Mouse (Mus musculus) myocyte (in vitro differentiated cells): ENCODE data around the gene Ipo9. TPM values are rescaled to one million over a fixed set of nuclear protein-coding genes. Genes with fewer than 3 reads are reported as not detected.

ENCODE experiments used
- H3K27me3 ChIP-seq: one replicate; pipeline ENCODE4 v1.6.1; 2011; ENCODE audit not compliant: control insufficient read depth, insufficient read depth, insufficient read length
- H3K36me3 ChIP-seq: one replicate; pipeline ENCODE4 v1.6.1; 2011; ENCODE audit not compliant: control insufficient read depth, insufficient read depth
- H3K4me2 ChIP-seq: one replicate; pipeline ENCODE4 v1.6.1; 2011; ENCODE audit warnings: low read depth, control low read depth
- H3K4me3 ChIP-seq: one replicate; pipeline ENCODE4 v1.5.1; 2011; ENCODE audit warnings: mild to moderate bottlenecking, control low read depth, moderate library complexity
- H3K79me2 ChIP-seq: one replicate; pipeline ENCODE4 v1.6.1; 2011; ENCODE audit not compliant: control insufficient read depth, insufficient read depth
- H3ac ChIP-seq: one replicate; pipeline ENCODE4 v1.6.1; 2011; ENCODE audit not compliant: control insufficient read depth, insufficient read length
- CEBPB ChIP-seq: IDR thresholded peaks from 2 replicates; pipeline ENCODE4 v1.6.1; 2011; ENCODE audit warnings: mild to moderate bottlenecking, moderate library complexity; ENCODE audit not compliant: poor library complexity, insufficient read depth, severe bottlenecking
- E2F4 ChIP-seq: IDR thresholded peaks from one replicate; pipeline ENCODE4 v1.6.1; 2011; ENCODE audit warnings: mild to moderate bottlenecking, control low read depth, moderate library complexity; ENCODE audit not compliant: insufficient read depth
- MAX ChIP-seq: IDR thresholded peaks from one replicate; pipeline ENCODE4 v1.6.1; 2011; ENCODE audit warnings: low read depth, mild to moderate bottlenecking, control low read depth
- MYOD1 ChIP-seq, 3 experiments: IDR thresholded peaks; one replicate each; pipeline ENCODE4 v1.6.1; 2011; ENCODE audit warnings: control low read depth in 2 of 3, low read depth in 2 of 3, mild to moderate bottlenecking in 2 of 3, moderate library complexity in 1 of 3; ENCODE audit not compliant: insufficient read length in 2 of 3, control insufficient read depth in 1 of 3
- MYOG ChIP-seq, 3 experiments: IDR thresholded peaks; one replicate each; pipeline ENCODE4 v1.6.1; 2011; ENCODE audit warnings: control low read depth in 2 of 3, low read depth in 2 of 3, mild to moderate bottlenecking in 2 of 3; ENCODE audit not compliant: insufficient read length in 2 of 3, control insufficient read depth in 1 of 3, insufficient read depth in 1 of 3
- POLR2A ChIP-seq: IDR thresholded peaks from one replicate; pipeline ENCODE4 v1.6.1; 2011; ENCODE audit warnings: low read depth, mild to moderate bottlenecking, control low read depth, moderate library complexity; ENCODE audit not compliant: insufficient read length
- POLR2AphosphoS2 ChIP-seq: IDR thresholded peaks from one replicate; pipeline ENCODE4 v1.6.1; 2011; ENCODE audit warnings: low read depth, control low read depth; ENCODE audit not compliant: insufficient read length
- REST ChIP-seq: IDR thresholded peaks from one replicate; pipeline ENCODE4 v1.6.1; 2011; ENCODE audit warnings: mild to moderate bottlenecking, control low read depth, moderate library complexity; ENCODE audit not compliant: insufficient read depth, insufficient read length
- SRF ChIP-seq: IDR thresholded peaks from one replicate; pipeline ENCODE4 v1.6.1; 2011; ENCODE audit warnings: low read depth; ENCODE audit not compliant: control insufficient read depth, insufficient read length
- TCF12 ChIP-seq: IDR thresholded peaks from one replicate; pipeline ENCODE4 v1.6.1; 2011; ENCODE audit warnings: mild to moderate bottlenecking, control low read depth; ENCODE audit not compliant: poor library complexity, insufficient read depth, severe bottlenecking
- TCF3 ChIP-seq: IDR thresholded peaks from one replicate; pipeline ENCODE4 v1.6.1; 2011; ENCODE audit warnings: low read depth, control low read depth; ENCODE audit not compliant: insufficient read length
- USF1 ChIP-seq: IDR thresholded peaks from one replicate; pipeline ENCODE4 v1.6.1; 2011; ENCODE audit warnings: low read depth, mild to moderate bottlenecking, control low read depth, moderate library complexity
- polyA plus RNA-seq: library from polyadenylated mRNA; unstranded; fragments of >200 nt; fragmentation: generic; extraction: Trizol; gene quantifications from one replicate; pipeline ENCODE4 v1.2.1, GENCODE M21; 2012; ENCODE audit warnings: missing spikeins

Ipo9 gene
- polyA plus RNA-seq, 1 experiment = 55.5 TPM

DNA sequence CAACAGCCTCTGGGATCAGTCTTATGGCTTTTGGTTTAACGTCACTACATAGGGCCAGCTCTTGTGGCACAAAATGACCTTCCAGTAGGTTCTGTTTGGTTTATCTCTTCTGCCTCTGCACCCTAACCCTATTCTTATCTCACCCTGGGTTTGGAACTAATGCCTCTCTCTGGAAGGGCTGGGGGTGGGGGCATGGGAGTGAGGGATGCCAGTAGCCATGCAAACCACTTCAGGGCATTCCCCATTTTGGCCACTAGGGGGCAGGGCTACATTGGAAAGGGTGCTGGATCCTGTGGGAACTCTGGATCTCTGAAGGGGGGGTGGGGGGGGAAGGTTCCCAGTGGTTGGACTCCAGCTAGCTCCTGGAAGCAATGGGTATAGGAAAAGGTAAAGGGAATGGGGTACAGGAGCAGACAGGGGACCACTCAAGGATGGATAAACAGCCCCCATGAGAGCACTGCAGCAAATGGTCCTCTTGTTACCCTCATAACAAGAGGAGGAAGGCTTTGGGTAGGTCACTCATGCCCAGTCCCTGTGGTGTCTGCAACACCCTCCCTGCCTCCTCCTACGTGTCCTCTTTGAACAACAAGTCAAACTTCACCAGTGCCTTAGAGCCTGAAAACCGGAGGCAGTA, 30.9 kb upstream of the Ipo9 start:
- no peaks in the 10 kb centered on the region for H3K79me2 ChIP-seq
- H3K4me3 ChIP-seq = no peak overlapping the region
- H3ac ChIP-seq = no peak overlapping the region
- H3K27me3 ChIP-seq = no peaks in the 10 kb centered on the region
- peaks cover 45% of the 10 kb centered on the region for H3K36me3 ChIP-seq
- no peak overlapping the region for H3K4me2 ChIP-seq
- TF ChIP-seq TCF12 (no peak), TCF3 (no peak), USF1 (no peak), MYOG (IDR thresholded peaks at IDR 0.05; ENCODE audit: control insufficient read depth in 1 of 3, insufficient read depth in 1 of 3, insufficient read length in 2 of 3, low read depth in 2 of 3) (no peak), POLR2AphosphoS2 (no peak), MAX (no peak), POLR2A (no peak), MYOD1 (IDR thresholded peaks at IDR 0.05; ENCODE audit: control insufficient read depth in 1 of 3, insufficient read length in 2 of 3, low read depth in 2 of 3) (no peak), CEBPB (no peak), REST (no peak), SRF (no peak), E2F4 (no peak)

DNA sequence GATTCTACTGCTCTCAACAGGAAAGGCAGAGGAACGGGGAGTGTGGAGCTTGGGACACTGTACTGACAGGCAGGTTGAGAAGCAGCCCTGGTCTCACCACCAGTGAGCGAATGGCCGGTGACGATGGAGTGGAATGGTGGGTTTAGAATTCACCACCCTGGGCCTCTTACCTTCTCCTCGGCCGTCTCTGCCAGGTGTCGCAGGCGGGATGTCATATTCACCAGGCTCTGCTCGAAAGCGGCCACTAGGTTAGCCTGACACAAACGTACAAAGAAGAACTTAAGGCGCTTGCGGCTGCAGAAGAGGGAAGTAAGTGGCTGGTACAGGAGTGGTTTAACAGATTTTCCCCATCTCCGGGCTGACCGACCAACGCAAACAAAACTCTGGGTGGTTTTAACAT, 30.2 kb upstream of the Ipo9 start:
- Histone ChIP-seq H3K79me2 (no peaks in the 10 kb centered on the region), H3K4me2 (no peak overlapping the region)
- TF ChIP-seq E2F4 (no peak), MYOD1 (IDR thresholded peaks at IDR 0.05; ENCODE audit: control insufficient read depth in 1 of 3, insufficient read length in 2 of 3, low read depth in 2 of 3) (no peak), SRF (no peak), USF1 (no peak), TCF3 (no peak), POLR2A (no peak), MYOG (IDR thresholded peaks at IDR 0.05; ENCODE audit: control insufficient read depth in 1 of 3, insufficient read depth in 1 of 3, insufficient read length in 2 of 3, low read depth in 2 of 3) (no peak), REST (no peak), POLR2AphosphoS2 (no peak), MAX (no peak), CEBPB (no peak), TCF12 (no peak)

DNA sequence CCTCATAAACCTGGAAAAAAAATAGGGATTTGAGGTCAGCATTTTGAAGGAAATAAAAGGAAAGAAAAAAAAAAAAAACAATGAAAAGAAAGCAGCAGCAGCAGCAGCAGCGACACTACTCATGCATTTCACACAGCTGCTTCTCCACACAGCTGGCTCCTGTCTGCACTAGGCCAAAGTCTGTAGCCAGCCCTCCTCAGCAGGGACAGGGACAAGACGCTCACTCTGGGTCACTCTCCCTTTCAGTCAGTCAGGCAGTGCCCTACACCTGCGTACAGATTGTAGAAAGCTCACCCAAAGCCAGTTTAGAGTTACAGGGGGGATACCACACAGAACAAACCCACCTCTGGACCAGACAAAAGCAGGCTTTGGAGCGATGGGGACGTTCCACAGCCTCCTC, 27.6 kb upstream of the Ipo9 start:
- no peaks in the 10 kb centered on the region for H3K27me3 ChIP-seq
- H3K79me2 ChIP-seq = no peaks in the 10 kb centered on the region
- no peak overlapping the region for H3K4me3 ChIP-seq
- H3K4me2 ChIP-seq = no peak overlapping the region
- TF ChIP-seq TCF3 (no peak), SRF (no peak), E2F4 (no peak), POLR2AphosphoS2 (no peak), CEBPB (no peak), TCF12 (no peak), MYOG (IDR thresholded peaks at IDR 0.05; ENCODE audit: control insufficient read depth in 1 of 3, insufficient read depth in 1 of 3, insufficient read length in 2 of 3, low read depth in 2 of 3) (no peak), USF1 (no peak), REST (no peak), MAX (no peak), MYOD1 (IDR thresholded peaks at IDR 0.05; ENCODE audit: control insufficient read depth in 1 of 3, insufficient read length in 2 of 3, low read depth in 2 of 3) (no peak), POLR2A (no peak)
- H3K36me3 ChIP-seq = peaks cover 32% of the 10 kb centered on the region
- no peak overlapping the region for H3ac ChIP-seq

More for the DNA sequence above, 30.2 kb upstream of the Ipo9 start:
- H3K36me3 ChIP-seq = peaks cover 48% of the 10 kb centered on the region
- H3K27me3 ChIP-seq = no peaks in the 10 kb centered on the region
- H3ac ChIP-seq = no peak overlapping the region
- H3K4me3 ChIP-seq = no peak overlapping the region

DNA sequence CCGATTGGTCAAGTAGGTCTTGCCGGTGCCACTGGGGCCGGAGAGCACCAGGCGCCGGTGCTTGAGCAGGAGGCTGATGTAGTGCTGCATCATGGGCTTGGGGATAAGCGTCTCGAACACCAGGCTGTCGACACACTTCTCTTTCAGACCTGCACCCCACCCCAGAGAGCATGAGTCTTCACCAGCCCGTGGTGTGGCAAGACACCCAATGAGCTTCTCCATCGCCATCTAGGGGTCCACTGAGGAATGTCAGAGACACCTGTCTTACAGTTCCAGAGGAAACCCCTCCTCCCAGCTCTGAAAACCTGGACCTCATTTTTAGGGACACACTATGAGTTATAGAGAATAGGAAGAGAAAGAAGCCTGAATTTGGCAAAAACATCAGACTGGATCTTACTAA, 22.0 kb upstream of the Ipo9 start:
- H3ac ChIP-seq = no peak overlapping the region
- TF ChIP-seq POLR2AphosphoS2 (peak; percentile 0), SRF (no peak), MYOD1 (IDR thresholded peaks at IDR 0.05; ENCODE audit: control insufficient read depth in 1 of 3, insufficient read length in 2 of 3, low read depth in 2 of 3) (no peak), TCF3 (no peak), POLR2A (no peak)
- H3K27me3 ChIP-seq = no peaks in the 10 kb centered on the region
- peaks cover 19% of the 10 kb centered on the region for H3K36me3 ChIP-seq
- no peaks in the 10 kb centered on the region for H3K79me2 ChIP-seq
- no peak overlapping the region for H3K4me2 ChIP-seq
- H3K4me3 ChIP-seq = no peak overlapping the region

DNA sequence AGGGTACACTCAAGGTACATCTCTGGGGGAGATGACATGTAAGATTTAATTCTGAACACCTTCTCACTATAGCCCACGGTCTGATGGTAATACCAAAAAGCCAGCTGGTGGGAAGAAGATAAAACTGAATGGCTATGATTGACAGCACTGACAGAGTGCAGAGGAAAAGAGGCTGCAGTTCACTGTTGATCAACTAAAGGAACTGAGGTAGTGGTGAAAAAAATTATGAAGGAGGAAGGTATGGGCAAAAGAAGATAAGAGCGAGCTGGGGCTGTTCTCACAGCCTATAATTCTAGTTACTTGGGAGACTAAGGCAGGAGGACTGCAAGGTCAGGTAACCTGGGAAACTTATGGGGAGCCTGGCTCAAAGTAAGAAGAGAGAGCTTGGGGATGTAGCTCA, 21.1 kb upstream of the Ipo9 start:
- Histone ChIP-seq H3K4me3 (no peak overlapping the region), H3K4me2 (no peak overlapping the region), H3ac (no peak overlapping the region), H3K79me2 (no peaks in the 10 kb centered on the region), H3K36me3 (peaks cover 19% of the 10 kb centered on the region), H3K27me3 (no peaks in the 10 kb centered on the region)
- TF ChIP-seq CEBPB (no peak), POLR2A (no peak), MYOG (IDR thresholded peaks at IDR 0.05; ENCODE audit: control insufficient read depth in 1 of 3, insufficient read depth in 1 of 3, insufficient read length in 2 of 3, low read depth in 2 of 3) (no peak), REST (no peak), MAX (no peak), POLR2AphosphoS2 (no peak), USF1 (no peak)
